Mouse (Mus musculus) testis, adult 2 months (tissue): ENCODE results near the gene Col17a1.

Source experiments
- CTCF ChIP-seq: fragments of 200-500 bp; IDR thresholded peaks from 2 replicates; pipeline ENCODE4 v1.5.1; 2012; ENCODE audit warnings: low read depth, mild to moderate bottlenecking, inconsistent platforms, low read length, moderate library complexity; ENCODE audit not compliant: control insufficient read depth, insufficient read depth, insufficient replicate concordance
- POLR2A ChIP-seq: fragments of 200-500 bp; IDR thresholded peaks from 2 replicates; pipeline ENCODE4 v1.6.1; 2012; ENCODE audit warnings: low read depth, mild to moderate bottlenecking, inconsistent platforms, low read length, moderate library complexity; ENCODE audit not compliant: control insufficient read depth

- no peak for TF ChIP-seq POLR2A
- TF ChIP-seq CTCF: no peak
These were observed 60.1 kb downstream of the Col17a1 start for GRCm38 (mm10) chr19:47631799-47632198.
